Mouse (Mus musculus): ENCODE measurements around the gene Hist3h2ba. TPM values are rescaled to one million over a fixed set of nuclear protein-coding genes. Genes with fewer than 3 reads are reported as not detected.

Hist3h2ba gene
- polyA plus RNA-seq (2014; fragmentation: Nextera tagmentation; extraction: Ambion mirVana): 29.9 and 146 TPM in 2 replicates

DNA sequence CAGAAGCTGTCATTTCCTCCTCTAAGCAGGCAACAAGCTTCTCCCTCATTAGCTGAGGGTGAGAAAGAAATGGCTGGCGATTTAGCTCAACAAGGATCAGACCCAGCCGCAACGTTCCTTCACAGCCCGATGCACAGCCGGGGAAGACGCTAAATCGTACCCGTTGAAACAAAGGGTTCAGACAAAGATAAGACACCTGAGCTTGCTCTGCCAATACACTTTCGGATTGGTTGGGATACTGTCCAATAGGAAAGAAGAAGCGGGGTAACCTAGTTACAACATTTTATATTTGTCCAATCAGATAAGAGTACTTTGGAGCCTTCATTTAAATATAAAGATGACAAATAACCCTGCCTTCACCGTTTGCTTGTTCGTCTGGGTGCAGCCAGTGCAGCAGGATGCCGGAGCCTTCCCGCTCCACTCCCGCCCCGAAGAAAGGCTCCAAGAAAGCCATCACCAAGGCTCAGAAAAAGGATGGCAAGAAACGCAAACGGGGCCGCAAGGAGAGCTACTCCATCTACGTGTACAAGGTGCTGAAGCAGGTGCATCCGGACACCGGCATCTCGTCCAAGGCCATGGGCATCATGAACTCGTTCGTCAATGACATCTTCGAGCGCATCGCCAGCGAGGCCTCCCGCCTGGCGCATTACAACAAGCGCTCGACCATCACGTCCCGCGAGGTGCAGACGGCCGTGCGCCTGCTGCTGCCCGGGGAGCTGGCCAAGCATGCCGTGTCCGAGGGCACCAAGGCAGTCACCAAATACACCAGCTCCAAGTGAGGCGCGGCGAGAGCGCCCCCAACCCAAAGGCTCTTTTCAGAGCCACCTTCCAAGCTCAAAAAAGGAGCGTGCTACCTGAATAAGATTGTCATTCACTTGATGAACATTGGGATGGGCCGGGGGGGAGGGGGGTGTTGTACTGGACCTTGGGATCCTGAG is at the start of gene Hist3h2ba:
Hist3h2ba (plus strand) TSS at position 379 of the 938 bp plus-strand sequence.
- Histone ChIP-seq H3K9me3 (ENCODE audit: control insufficient read depth, low read length) (no peaks in the 10 kb centered on the region), H3K4me2 (replicated peaks; ENCODE audit: low read depth, low read length) (peak within 1 kb of the TSS; percentile 65), H3K4me3 (ENCODE audit: low read length) (peak within 1 kb of the TSS; percentile 44), H3K9ac (ENCODE audit: low read depth, low read length) (peak within 1 kb of the TSS; percentile 63), H3K27me3 (ENCODE audit: control insufficient read depth, insufficient read depth, low read length) (0 out of 2 replicates have a peak, but pooled peaks cover 3% of the 10 kb centered on the region), H3K27ac (ENCODE audit: low read depth, low read length) (peak within 1 kb of the TSS; percentile 94), H3K4me1 (ENCODE audit: control insufficient read depth, insufficient read depth, low read length) (0 out of 2 replicates have a peak, but pooled peaks cover 8% of the 10 kb centered on the region), H3K36me3 (ENCODE audit: control insufficient read depth, insufficient read depth, low read length) (no peaks in the 10 kb centered on the region)
- ATAC-seq (ENCODE audit: low FRiP score, low TSS enrichment): peak; percentile 92
- WGBS: under 1% methylated on average over 48 of the region's 48 CpGs

DNA sequence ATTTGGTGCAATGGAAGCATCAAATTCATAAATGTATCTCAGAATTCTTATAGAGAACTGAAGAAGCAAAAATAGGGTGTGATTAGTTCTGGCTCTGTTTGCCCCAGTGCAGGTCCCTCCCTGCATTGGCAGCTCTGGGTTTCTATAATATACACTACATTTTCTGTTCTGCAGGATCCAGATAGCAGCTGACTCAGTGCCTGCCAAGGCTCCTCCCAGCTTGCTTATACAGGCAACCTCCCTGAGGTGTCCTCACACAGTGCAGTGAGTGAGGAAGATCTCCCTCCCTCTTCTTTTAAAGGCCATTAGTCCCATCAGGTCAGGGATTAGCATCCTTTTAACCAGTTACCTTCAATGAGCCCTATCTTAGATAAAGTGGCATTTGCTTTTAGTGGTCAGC is 47.6 kb upstream of the Hist3h2ba start:
- Histone ChIP-seq H3K4me3 (ENCODE audit: low read length) (no peak overlapping the region), H3K27me3 (ENCODE audit: control insufficient read depth, insufficient read depth, low read length) (no peaks in the 10 kb centered on the region), H3K9me3 (ENCODE audit: control insufficient read depth, low read length) (no peaks in the 10 kb centered on the region), H3K27ac (ENCODE audit: low read depth, low read length) (no peak overlapping the region), H3K36me3 (ENCODE audit: control insufficient read depth, insufficient read depth, low read length) (peaks cover 41% of the 10 kb centered on the region), H3K4me1 (ENCODE audit: control insufficient read depth, insufficient read depth, low read length) (no peaks in the 10 kb centered on the region; the same call in 1 of the 2 replicates), H3K9ac (ENCODE audit: low read depth, low read length) (no peak overlapping the region), H3K4me2 (replicated peaks; ENCODE audit: low read depth, low read length) (no peak overlapping the region)
- ATAC-seq (ENCODE audit: low FRiP score, low TSS enrichment): no peak

DNA sequence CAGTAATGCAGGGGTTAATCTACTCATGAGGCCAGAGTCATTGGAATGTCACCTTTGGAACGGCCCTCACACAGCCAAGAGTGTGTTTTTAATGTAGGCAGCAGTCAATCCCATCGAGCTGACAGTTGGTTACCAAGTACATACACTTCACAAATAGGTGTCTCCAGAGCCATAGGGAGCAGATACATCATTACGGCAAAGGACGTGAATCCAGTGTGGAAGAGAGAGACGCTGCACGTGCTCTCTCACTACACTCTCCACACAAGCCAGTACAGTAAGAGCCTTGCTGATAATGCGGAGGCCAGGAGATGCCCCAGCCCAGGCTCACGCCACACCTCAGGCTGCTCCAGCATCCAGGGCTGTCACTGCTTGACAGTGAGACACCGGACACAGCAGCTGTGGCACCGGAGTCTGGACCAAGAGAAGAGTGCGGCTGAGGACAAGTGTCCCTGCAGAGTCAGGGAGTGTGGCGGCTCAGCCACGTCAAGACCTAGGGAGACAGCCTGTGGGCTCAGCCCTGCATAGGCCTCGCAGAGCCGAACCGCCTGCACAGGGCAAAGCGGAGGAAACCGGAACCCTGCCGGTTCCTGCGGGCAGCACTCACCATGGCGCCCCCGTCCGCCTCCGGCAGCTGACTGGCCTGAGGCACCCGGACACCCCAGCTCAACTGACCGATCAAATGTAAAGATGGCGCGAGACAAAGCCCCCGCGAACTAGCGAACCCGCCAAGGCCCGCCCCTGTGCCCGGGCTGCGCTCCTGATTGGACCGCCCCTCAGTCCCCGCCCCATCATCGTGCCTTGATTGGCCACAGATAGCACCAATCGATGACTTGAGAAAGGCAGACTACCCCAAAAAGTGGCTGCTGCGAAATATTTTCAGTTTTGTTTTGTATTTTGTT is 45.0 kb upstream of the Hist3h2ba start, which contains the start of gene Zfp39:
Zfp39 (minus strand) TSS at position 715 of the 899 bp plus-strand sequence.
- H3K4me2 ChIP-seq (replicated peaks; ENCODE audit: low read depth, low read length): peak within 1 kb of the TSS; percentile 90
- peaks cover 29% of the 10 kb centered on the region; the same call in 1 of the 2 replicates for H3K36me3 ChIP-seq (ENCODE audit: control insufficient read depth, insufficient read depth, low read length)
- H3K4me1 ChIP-seq (ENCODE audit: control insufficient read depth, insufficient read depth, low read length): no peaks in the 10 kb centered on the region; the same call in 1 of the 2 replicates
- no peaks in the 10 kb centered on the region for H3K9me3 ChIP-seq (ENCODE audit: control insufficient read depth, low read length)
- H3K4me3 ChIP-seq (ENCODE audit: low read length): peak within 1 kb of the TSS; percentile 79
- ATAC-seq (ENCODE audit: low FRiP score, low TSS enrichment): peak; percentile 96
- under 1% methylated on average over 40 of the region's 40 CpGs for WGBS
- H3K27ac ChIP-seq (ENCODE audit: low read depth, low read length): peak within 1 kb of the TSS; percentile 86
- H3K27me3 ChIP-seq (ENCODE audit: control insufficient read depth, insufficient read depth, low read length): no peaks in the 10 kb centered on the region
- peak within 1 kb of the TSS; percentile 83 for H3K9ac ChIP-seq (ENCODE audit: low read depth, low read length)

DNA sequence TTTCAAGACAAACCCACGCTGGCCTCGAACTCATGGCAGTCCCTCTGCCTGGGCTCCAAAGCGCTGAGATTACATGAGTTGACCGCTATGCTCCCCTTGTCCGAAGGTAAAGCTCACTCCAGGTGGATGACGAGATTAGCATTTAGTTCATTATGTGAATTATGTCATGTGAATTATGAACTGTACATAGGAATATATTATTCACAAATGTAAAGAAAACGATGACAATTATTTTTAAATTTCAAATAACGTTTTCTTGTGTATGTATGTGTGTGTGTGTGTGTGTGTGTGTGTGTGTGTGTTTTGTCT is 44.4 kb upstream of the Hist3h2ba start:
- H3K4me2 ChIP-seq (replicated peaks; ENCODE audit: low read depth, low read length): peak overlapping the region; percentile 90
- no peaks in the 10 kb centered on the region for H3K9me3 ChIP-seq (ENCODE audit: control insufficient read depth, low read length)
- H3K36me3 ChIP-seq (ENCODE audit: control insufficient read depth, insufficient read depth, low read length): peaks cover 23% of the 10 kb centered on the region; the same call in 1 of the 2 replicates
- H3K4me3 ChIP-seq (ENCODE audit: low read length): peak overlapping the region; percentile 79
- H3K9ac ChIP-seq (ENCODE audit: low read depth, low read length): peak overlapping the region; percentile 83
- no peaks in the 10 kb centered on the region for H3K27me3 ChIP-seq (ENCODE audit: control insufficient read depth, insufficient read depth, low read length)
- ATAC-seq (ENCODE audit: low FRiP score, low TSS enrichment): no peak; the same call in 1 of the 2 replicates
- H3K27ac ChIP-seq (ENCODE audit: low read depth, low read length): no peak overlapping the region
- WGBS: 2% methylated on average over 8 of the region's 8 CpGs
- no peaks in the 10 kb centered on the region; the same call in 1 of the 2 replicates for H3K4me1 ChIP-seq (ENCODE audit: control insufficient read depth, insufficient read depth, low read length)

GRCm38 (mm10) chr11:58904838-58905237 is 43.9 kb upstream of the Hist3h2ba start:
- Histone ChIP-seq H3K4me1 (ENCODE audit: control insufficient read depth, insufficient read depth, low read length) (no peaks in the 10 kb centered on the region; the same call in 1 of the 2 replicates), H3K27me3 (ENCODE audit: control insufficient read depth, insufficient read depth, low read length) (no peaks in the 10 kb centered on the region), H3K9ac (ENCODE audit: low read depth, low read length) (no peak overlapping the region), H3K9me3 (ENCODE audit: control insufficient read depth, low read length) (no peaks in the 10 kb centered on the region), H3K4me2 (replicated peaks; ENCODE audit: low read depth, low read length) (no peak overlapping the region; the same call in none of the 2 replicates), H3K36me3 (ENCODE audit: control insufficient read depth, insufficient read depth, low read length) (peaks cover 22% of the 10 kb centered on the region; the same call in 1 of the 2 replicates), H3K27ac (ENCODE audit: low read depth, low read length) (no peak overlapping the region), H3K4me3 (ENCODE audit: low read length) (no peak overlapping the region)
- ATAC-seq (ENCODE audit: low FRiP score, low TSS enrichment): no peak; the same call in 1 of the 2 replicates
- 48% methylated on average over 6 of the region's 6 CpGs for WGBS

GRCm38 (mm10) chr11:58913776-58914175 is 34.9 kb upstream of the Hist3h2ba start:
- H3K27me3 ChIP-seq (ENCODE audit: control insufficient read depth, insufficient read depth, low read length): no peaks in the 10 kb centered on the region
- WGBS: 80% methylated on average over 1 of the region's 1 CpGs
- H3K9me3 ChIP-seq (ENCODE audit: control insufficient read depth, low read length): no peaks in the 10 kb centered on the region
- H3K27ac ChIP-seq (ENCODE audit: low read depth, low read length): no peak overlapping the region
- H3K9ac ChIP-seq (ENCODE audit: low read depth, low read length): no peak overlapping the region
- H3K36me3 ChIP-seq (ENCODE audit: control insufficient read depth, insufficient read depth, low read length): no peaks in the 10 kb centered on the region
- H3K4me1 ChIP-seq (ENCODE audit: control insufficient read depth, insufficient read depth, low read length): peaks cover 6% of the 10 kb centered on the region; the same call in 1 of the 2 replicates
- no peak for ATAC-seq (ENCODE audit: low FRiP score, low TSS enrichment)
- H3K4me3 ChIP-seq (ENCODE audit: low read length): no peak overlapping the region
- H3K4me2 ChIP-seq (replicated peaks; ENCODE audit: low read depth, low read length): no peak overlapping the region; the same call in 1 of the 2 replicates

- Histone ChIP-seq H3K9me3 (ENCODE audit: control insufficient read depth, low read length) (no peaks in the 10 kb centered on the region), H3K9ac (ENCODE audit: low read depth, low read length) (peak overlapping the region; percentile 48; the same call in 1 of the 2 replicates), H3K4me1 (ENCODE audit: control insufficient read depth, insufficient read depth, low read length) (peaks cover 6% of the 10 kb centered on the region; the same call in 1 of the 2 replicates), H3K36me3 (ENCODE audit: control insufficient read depth, insufficient read depth, low read length) (no peaks in the 10 kb centered on the region), H3K27me3 (ENCODE audit: control insufficient read depth, insufficient read depth, low read length) (no peaks in the 10 kb centered on the region), H3K27ac (ENCODE audit: low read depth, low read length) (no peak overlapping the region), H3K4me2 (replicated peaks; ENCODE audit: low read depth, low read length) (peak overlapping the region; percentile 62), H3K4me3 (ENCODE audit: low read length) (peak overlapping the region; percentile 31)
- ATAC-seq (ENCODE audit: low FRiP score, low TSS enrichment): peak; percentile 25; the same call in 1 of the 2 replicates
- 16% methylated on average over 17 of the region's 17 CpGs for WGBS
These were observed 34.2 kb upstream of the Hist3h2ba start for GRCm38 (mm10) chr11:58914461-58915028.

All from kidney, embryonic 14.5 days (tissue).